Mouse (Mus musculus): ENCODE results near the gene Pkdrej.

Pkdrej gene

DNA sequence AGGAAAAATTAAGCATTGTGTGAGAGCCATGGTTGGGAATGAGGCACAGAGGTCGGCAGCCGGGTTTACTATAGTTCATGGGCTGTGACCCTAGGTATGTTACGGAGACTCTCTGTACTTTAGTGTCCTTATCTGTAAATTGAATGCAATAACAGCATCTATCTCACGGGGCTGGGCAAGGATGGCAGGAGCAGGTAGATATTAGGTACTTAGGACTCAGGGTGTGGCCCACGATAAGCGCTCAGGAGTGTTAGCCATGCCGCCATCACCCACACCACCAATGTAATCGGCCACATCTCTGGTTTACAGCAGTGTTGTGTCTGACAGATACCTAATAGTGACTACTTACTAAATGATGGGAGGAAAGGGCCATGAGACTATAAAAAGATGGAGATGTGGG lies 52.5 kb downstream of the Pkdrej start:
- no peak for DNase-seq (ENCODE audit: low spot score in 2 of 2)

DNA sequence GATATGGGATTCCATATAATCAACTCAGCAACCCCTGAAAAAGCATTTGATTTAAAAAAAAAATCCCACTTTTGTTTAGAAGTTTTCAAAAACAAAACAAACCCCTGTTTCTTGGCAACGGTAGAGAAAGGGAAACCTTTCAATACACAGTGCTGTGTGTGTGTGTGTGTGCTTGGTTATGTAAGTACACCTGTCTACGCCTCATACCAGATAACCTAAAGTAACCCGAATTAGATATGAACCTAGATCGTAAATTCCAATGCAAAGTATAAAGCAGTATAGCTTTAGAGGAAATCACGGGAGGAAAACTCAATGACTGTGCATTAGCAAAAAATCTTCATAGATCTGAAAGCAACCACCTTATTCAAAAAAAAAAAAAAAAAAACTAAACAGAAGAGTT lies 54.9 kb downstream of the Pkdrej start:
- no peak for DNase-seq (ENCODE audit: low spot score in 2 of 2)

DNA sequence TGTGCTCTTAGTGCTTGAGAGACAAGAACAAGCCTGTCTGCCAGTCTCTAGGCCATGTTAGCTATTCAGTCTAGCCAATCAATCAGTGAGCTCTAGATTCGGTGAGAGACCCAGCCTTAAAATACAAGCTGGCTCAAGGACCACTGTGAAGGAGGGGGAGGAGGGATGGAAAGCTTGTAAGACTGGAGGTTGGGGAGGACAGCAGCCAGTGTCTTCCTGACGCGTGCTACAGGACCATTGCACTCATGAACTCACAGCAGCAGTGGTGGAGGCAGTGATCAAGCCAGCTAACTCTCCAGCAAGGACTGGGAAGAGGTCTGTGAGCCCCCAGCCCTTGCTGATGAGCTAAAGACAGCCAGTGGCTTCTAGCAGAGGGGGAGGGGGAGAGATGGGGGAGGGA lies 56.5 kb downstream of the Pkdrej start:
- DNase-seq (ENCODE audit: low spot score in 2 of 2): no peak

Measured in right cerebral cortex, postnatal 10 days (tissue).